Mouse (Mus musculus): ENCODE data around the gene Rsph9. TPM values are rescaled to one million over a fixed set of nuclear protein-coding genes. Genes with fewer than 3 reads are reported as not detected.

Gene Rsph9
- polyA plus RNA-seq, 1 experiment from 2014 or later, result 6.8 TPM

DNA sequence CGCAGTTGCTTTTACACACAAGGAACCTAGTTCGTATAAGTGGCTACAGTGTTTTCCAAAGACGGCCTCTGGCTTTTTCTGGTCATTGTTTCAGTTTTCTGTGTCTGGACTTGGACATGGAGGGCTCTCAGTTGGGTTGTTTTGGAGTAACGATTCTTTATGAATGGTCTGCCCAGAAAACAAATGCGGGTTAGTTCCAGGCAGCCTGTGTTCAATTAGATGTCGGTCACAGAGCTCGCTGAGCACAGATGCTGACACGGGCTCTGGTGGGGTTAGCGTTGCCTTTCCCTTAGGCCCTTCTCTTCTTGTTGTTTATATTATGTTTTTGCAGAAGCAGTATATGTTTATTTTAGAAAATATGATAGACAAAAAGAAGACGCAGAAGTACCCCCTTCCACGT lies 27.9 kb downstream of the Rsph9 start:
- peaks cover 36% of the 10 kb centered on the region for H3K36me3 ChIP-seq (ENCODE audit: control insufficient read depth, insufficient read depth, low read length)
- ATAC-seq (ENCODE audit: insufficient number of reproducible peaks, insufficient read depth, low FRiP score, low read depth), result no peak

DNA sequence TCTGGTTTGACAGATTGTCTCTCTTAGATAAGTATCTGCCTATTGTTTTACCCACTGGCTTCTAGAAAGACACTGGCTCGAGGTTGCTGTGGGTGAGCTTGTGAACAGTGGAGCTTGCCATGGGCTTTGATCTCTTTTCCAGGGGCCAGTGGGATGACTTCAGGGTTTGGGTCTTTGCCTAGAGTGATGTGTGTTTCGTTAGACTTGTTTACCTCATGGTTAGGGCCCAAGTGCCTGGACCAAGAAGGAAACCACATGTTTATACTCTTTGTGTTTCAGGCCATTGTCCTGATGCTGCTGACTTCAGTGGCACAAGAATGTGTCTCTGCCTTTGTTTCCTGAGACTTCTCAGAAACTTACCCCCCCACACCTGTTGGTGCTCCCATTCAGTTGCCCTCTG lies 28.5 kb downstream of the Rsph9 start:
- H3K4me1 ChIP-seq (ENCODE audit: control insufficient read depth in 2 of 2, insufficient read depth in 2 of 2, low read length in 2 of 2), result peaks cover 0 to 8% of the 10 kb centered on the region in 2 experiments; a peak in 3 of 4 replicates
- no peak overlapping the region for H3K4me2 ChIP-seq (ENCODE audit: low read length)
- peaks cover 34% of the 10 kb centered on the region for H3K36me3 ChIP-seq (ENCODE audit: control insufficient read depth, insufficient read depth, low read length)
- no peaks in the 10 kb centered on the region for H3K27me3 ChIP-seq (ENCODE audit: control insufficient read depth, insufficient read depth, low read length)
- 47% methylated on average over 2 of the region's 2 CpGs for WGBS
- no peak overlapping the region for H3K4me3 ChIP-seq (ENCODE audit: control insufficient read depth in 1 of 2, insufficient read depth in 1 of 2, low read depth in 1 of 2, low read length in 2 of 2)
- H3K9ac ChIP-seq (ENCODE audit: low read length), result no peak overlapping the region
- no peak for ATAC-seq (ENCODE audit: insufficient number of reproducible peaks, insufficient read depth, low FRiP score, low read depth)
- H3K27ac ChIP-seq (replicated peaks in 1 of 2; ENCODE audit: control insufficient read depth in 1 of 2, insufficient read depth in 1 of 2, low read depth in 2 of 2, low read length in 2 of 2), result no peak overlapping the region
- no peaks in the 10 kb centered on the region for H3K9me3 ChIP-seq (ENCODE audit: control insufficient read depth, low read length)

More for the DNA sequence above, 27.9 kb downstream of the Rsph9 start:
- 88% methylated on average over 11 of the region's 11 CpGs for WGBS
- H3K9ac ChIP-seq (ENCODE audit: low read length), result no peak overlapping the region
- no peak overlapping the region for H3K27ac ChIP-seq (replicated peaks in 1 of 2; ENCODE audit: control insufficient read depth in 1 of 2, insufficient read depth in 1 of 2, low read depth in 2 of 2, low read length in 2 of 2)
- H3K4me3 ChIP-seq (ENCODE audit: control insufficient read depth in 1 of 2, insufficient read depth in 1 of 2, low read depth in 1 of 2, low read length in 2 of 2), result no peak overlapping the region
- H3K4me2 ChIP-seq (ENCODE audit: low read length), result no peak overlapping the region
- H3K9me3 ChIP-seq (ENCODE audit: control insufficient read depth, low read length), result no peaks in the 10 kb centered on the region
- H3K4me1 ChIP-seq (ENCODE audit: control insufficient read depth in 2 of 2, insufficient read depth in 2 of 2, low read length in 2 of 2), result peaks cover 0 to 8% of the 10 kb centered on the region in 2 experiments; a peak in 3 of 4 replicates
- no peaks in the 10 kb centered on the region for H3K27me3 ChIP-seq (ENCODE audit: control insufficient read depth, insufficient read depth, low read length)

DNA sequence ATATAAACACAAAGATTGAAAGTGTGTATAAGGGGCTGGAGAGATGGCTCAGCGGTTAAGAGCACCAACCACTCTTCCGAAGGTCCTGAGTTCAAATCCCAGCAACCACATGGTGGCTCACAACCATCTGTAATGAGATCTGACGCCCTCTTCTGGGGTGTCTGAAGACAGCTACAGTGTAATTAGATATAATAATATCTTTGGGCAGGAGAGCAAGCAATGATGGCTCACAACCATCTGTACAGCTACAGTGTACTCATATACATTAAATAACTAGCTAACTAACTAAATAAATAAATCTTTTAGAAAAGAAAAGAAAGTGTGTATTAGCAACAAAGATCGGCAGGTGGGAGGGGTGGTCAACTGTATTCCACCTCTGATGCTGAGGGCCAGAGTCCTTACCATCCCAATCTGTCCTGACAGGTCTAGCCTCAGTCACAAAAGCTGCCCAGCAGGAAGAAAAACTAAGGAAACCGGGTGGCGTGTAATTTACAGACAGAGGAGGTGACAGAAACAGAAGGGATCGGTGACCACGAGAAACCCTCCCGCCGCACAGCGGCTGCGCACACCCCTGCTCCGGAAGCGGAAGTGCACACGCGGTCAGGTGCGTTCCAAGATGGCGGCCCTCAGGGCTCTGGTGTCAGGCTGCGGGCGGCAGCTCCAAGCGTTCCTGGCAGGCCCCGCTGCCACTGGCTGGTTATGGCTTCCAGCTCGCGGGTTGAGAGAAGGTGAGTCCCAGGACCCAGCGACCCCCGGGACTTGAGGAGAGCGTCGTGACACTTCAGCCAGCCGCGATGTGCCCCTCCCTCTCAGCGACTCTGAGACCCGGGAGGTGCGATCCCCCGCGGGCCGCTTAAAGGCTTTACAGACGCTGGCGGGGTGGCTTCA lies 33.4 kb downstream of the Rsph9 start, which contains the start of gene Mrps18a:
Gene Mrps18a, plus strand, starts transcription at position 585 of the 888 bp plus-strand sequence.
- peaks cover 0 to 8% of the 10 kb centered on the region in 2 experiments; a peak in 3 of 4 replicates for H3K4me1 ChIP-seq (ENCODE audit: control insufficient read depth in 2 of 2, insufficient read depth in 2 of 2, low read length in 2 of 2)
- no peaks in the 10 kb centered on the region for H3K27me3 ChIP-seq (ENCODE audit: control insufficient read depth, insufficient read depth, low read length)
- peaks cover 6% of the 10 kb centered on the region; the same call in 1 of the 2 replicates for H3K36me3 ChIP-seq (ENCODE audit: control insufficient read depth, insufficient read depth, low read length)
- no peaks in the 10 kb centered on the region for H3K9me3 ChIP-seq (ENCODE audit: control insufficient read depth, low read length)
- H3K4me3 ChIP-seq (ENCODE audit: control insufficient read depth in 1 of 2, insufficient read depth in 1 of 2, low read depth in 1 of 2, low read length in 2 of 2), result peak within 1 kb of the TSS; percentile 88 to 89
- peak within 1 kb of the TSS; percentile 71 for H3K4me2 ChIP-seq (ENCODE audit: low read length)
- peak within 1 kb of the TSS; percentile 85 for H3K9ac ChIP-seq (ENCODE audit: low read length)
- H3K27ac ChIP-seq (replicated peaks in 1 of 2; ENCODE audit: control insufficient read depth in 1 of 2, insufficient read depth in 1 of 2, low read depth in 2 of 2, low read length in 2 of 2), result peak within 1 kb of the TSS; percentile 39 to 66; a peak in 2 of 4 replicates
- WGBS, result 6% methylated on average over 38 of the region's 38 CpGs
- peak; percentile 82; the same call in 1 of the 2 replicates for ATAC-seq (ENCODE audit: insufficient number of reproducible peaks, insufficient read depth, low FRiP score, low read depth)

DNA sequence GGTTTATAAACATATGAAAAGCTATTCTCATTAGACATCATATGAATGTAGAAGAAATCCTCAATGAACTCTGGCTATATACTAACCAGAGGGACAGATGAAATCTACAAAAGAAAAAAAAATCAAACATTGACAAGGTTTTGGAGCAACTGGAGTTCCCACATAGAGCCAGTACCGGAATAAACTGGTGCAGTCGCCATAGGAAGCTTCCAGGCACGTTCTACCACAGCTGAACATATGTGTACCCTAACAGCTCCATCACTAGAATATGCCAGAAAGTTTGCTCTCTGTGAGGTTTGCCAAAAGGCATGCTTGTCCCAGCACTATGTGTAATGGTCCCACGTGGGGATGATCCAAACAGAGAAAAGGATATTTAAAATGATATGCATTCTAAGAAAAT lies 35.7 kb downstream of the Rsph9 start:
- peaks cover 6 to 14% of the 10 kb centered on the region in 2 experiments; a peak in 3 of 4 replicates for H3K4me1 ChIP-seq (ENCODE audit: control insufficient read depth in 2 of 2, insufficient read depth in 2 of 2, low read length in 2 of 2)
- no peak overlapping the region for H3K27ac ChIP-seq (replicated peaks in 1 of 2; ENCODE audit: control insufficient read depth in 1 of 2, insufficient read depth in 1 of 2, low read depth in 2 of 2, low read length in 2 of 2)
- no peaks in the 10 kb centered on the region for H3K9me3 ChIP-seq (ENCODE audit: control insufficient read depth, low read length)
- H3K9ac ChIP-seq (ENCODE audit: low read length), result no peak overlapping the region
- H3K4me2 ChIP-seq (ENCODE audit: low read length), result no peak overlapping the region
- no peaks in the 10 kb centered on the region for H3K27me3 ChIP-seq (ENCODE audit: control insufficient read depth, insufficient read depth, low read length)
- no peak overlapping the region for H3K4me3 ChIP-seq (ENCODE audit: control insufficient read depth in 1 of 2, insufficient read depth in 1 of 2, low read depth in 1 of 2, low read length in 2 of 2)
- no peak for ATAC-seq (ENCODE audit: insufficient number of reproducible peaks, insufficient read depth, low FRiP score, low read depth)
- 67% methylated on average over 4 of the region's 4 CpGs for WGBS
- no peaks in the 10 kb centered on the region for H3K36me3 ChIP-seq (ENCODE audit: control insufficient read depth, insufficient read depth, low read length)

DNA sequence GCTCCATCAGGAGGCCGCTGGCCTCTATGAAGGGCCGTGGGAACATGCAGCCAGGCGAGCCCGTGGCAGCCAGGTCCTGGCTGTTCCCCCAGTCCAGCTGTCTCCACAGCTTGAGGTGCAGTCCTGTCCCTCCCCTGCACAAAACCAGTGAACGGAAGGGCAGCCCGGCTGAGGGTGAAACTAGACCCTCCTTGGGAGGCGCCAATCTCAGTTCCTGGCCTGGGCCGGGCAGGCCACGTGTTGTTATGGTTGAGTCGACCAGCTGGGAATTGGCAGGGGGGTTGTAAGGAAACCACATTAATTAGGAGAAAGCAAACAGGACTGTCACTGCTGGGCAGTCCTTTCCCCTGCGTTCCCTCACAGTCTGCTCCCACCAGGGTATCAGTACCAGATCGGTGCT lies 39.5 kb downstream of the Rsph9 start:
- Histone ChIP-seq H3K4me1 (ENCODE audit: control insufficient read depth in 2 of 2, insufficient read depth in 2 of 2, low read length in 2 of 2) (peaks cover 6% of the 10 kb centered on the region in 2 experiments; a peak in 2 of 4 replicates), H3K36me3 (ENCODE audit: control insufficient read depth, insufficient read depth, low read length) (no peaks in the 10 kb centered on the region), H3K4me3 (ENCODE audit: control insufficient read depth in 1 of 2, insufficient read depth in 1 of 2, low read depth in 1 of 2, low read length in 2 of 2) (no peak overlapping the region), H3K27ac (replicated peaks in 1 of 2; ENCODE audit: control insufficient read depth in 1 of 2, insufficient read depth in 1 of 2, low read depth in 2 of 2, low read length in 2 of 2) (0 out of 4 replicates have a peak overlapping the region, but pooled peaks of 1 of the 2 experiments have one; percentile 6), H3K9ac (ENCODE audit: low read length) (no peak overlapping the region), H3K9me3 (ENCODE audit: control insufficient read depth, low read length) (no peaks in the 10 kb centered on the region), H3K4me2 (ENCODE audit: low read length) (peak overlapping the region; percentile 22), H3K27me3 (ENCODE audit: control insufficient read depth, insufficient read depth, low read length) (no peaks in the 10 kb centered on the region)
- peak; percentile 26; the same call in 1 of the 2 replicates for ATAC-seq (ENCODE audit: insufficient number of reproducible peaks, insufficient read depth, low FRiP score, low read depth)
- WGBS, result 20% methylated on average over 12 of the region's 12 CpGs

DNA sequence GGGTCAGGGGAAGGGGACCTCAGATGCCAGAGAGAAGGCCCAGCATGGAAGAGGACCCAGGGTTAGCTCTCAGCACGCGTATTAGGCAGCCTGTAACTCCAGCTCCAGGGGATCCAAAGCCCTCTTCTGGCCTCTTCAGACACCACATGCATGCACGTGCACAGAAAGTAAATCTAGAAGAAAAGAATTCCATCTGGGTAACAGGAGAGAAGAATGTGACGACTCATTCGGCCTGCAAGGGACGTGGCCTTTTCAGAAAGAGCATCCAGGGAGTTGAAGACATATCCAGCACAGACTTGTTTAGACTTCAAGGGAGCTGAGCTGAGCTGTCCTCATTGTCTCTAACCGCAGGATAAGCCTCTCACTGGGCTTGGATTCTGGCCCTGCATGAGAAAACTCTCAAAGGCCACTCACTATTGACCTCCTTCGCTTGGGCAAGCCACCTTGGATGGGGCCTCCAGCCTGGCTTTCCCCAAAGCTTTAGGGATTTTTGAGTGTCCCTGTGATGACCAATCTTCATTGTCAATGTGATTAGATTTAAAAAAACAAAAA lies 41.3 kb downstream of the Rsph9 start:
- Histone ChIP-seq H3K4me3 (ENCODE audit: control insufficient read depth in 1 of 2, insufficient read depth in 1 of 2, low read depth in 1 of 2, low read length in 2 of 2) (no peak overlapping the region), H3K36me3 (ENCODE audit: control insufficient read depth, insufficient read depth, low read length) (no peaks in the 10 kb centered on the region), H3K9me3 (ENCODE audit: control insufficient read depth, low read length) (no peaks in the 10 kb centered on the region), H3K4me2 (ENCODE audit: low read length) (no peak overlapping the region), H3K9ac (ENCODE audit: low read length) (no peak overlapping the region), H3K27me3 (ENCODE audit: control insufficient read depth, insufficient read depth, low read length) (no peaks in the 10 kb centered on the region), H3K27ac (replicated peaks in 1 of 2; ENCODE audit: control insufficient read depth in 1 of 2, insufficient read depth in 1 of 2, low read depth in 2 of 2, low read length in 2 of 2) (no peak overlapping the region), H3K4me1 (ENCODE audit: control insufficient read depth in 2 of 2, insufficient read depth in 2 of 2, low read length in 2 of 2) (peaks cover 6% of the 10 kb centered on the region in 2 experiments; a peak in 2 of 4 replicates)
- no peak for ATAC-seq (ENCODE audit: insufficient number of reproducible peaks, insufficient read depth, low FRiP score, low read depth)
- WGBS, result 59% methylated on average over 8 of the region's 8 CpGs

DNA sequence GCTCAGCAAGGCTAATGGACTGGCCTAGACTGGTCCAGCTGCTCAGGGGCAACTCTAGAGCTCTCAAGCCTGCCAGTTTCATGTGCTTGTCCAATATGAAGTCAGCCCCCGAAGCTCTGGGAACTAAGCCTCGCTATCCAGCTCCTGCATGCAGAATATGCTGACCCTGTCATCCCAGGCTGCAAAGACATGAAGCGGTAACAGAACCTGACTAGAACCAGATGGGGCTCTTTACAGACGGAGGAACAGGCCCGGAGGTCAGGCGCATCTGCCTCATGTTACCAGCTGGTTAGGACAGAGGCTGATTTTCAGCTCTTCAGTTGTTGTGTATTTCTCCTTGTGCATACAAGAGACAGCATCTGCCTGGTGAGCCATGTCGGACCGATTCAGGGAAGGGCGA lies 42.1 kb downstream of the Rsph9 start:
- no peak for ATAC-seq (ENCODE audit: insufficient number of reproducible peaks, insufficient read depth, low FRiP score, low read depth)
- 85% methylated on average over 9 of the region's 9 CpGs for WGBS
- peaks cover 6% of the 10 kb centered on the region in 2 experiments; a peak in 2 of 4 replicates for H3K4me1 ChIP-seq (ENCODE audit: control insufficient read depth in 2 of 2, insufficient read depth in 2 of 2, low read length in 2 of 2)
- H3K27ac ChIP-seq (replicated peaks in 1 of 2; ENCODE audit: control insufficient read depth in 1 of 2, insufficient read depth in 1 of 2, low read depth in 2 of 2, low read length in 2 of 2), result no peak overlapping the region
- H3K27me3 ChIP-seq (ENCODE audit: control insufficient read depth, insufficient read depth, low read length), result no peaks in the 10 kb centered on the region
- H3K4me3 ChIP-seq (ENCODE audit: control insufficient read depth in 1 of 2, insufficient read depth in 1 of 2, low read depth in 1 of 2, low read length in 2 of 2), result no peak overlapping the region
- no peak overlapping the region for H3K4me2 ChIP-seq (ENCODE audit: low read length)
- H3K9me3 ChIP-seq (ENCODE audit: control insufficient read depth, low read length), result no peaks in the 10 kb centered on the region
- no peaks in the 10 kb centered on the region for H3K36me3 ChIP-seq (ENCODE audit: control insufficient read depth, insufficient read depth, low read length)
- no peak overlapping the region for H3K9ac ChIP-seq (ENCODE audit: low read length)
